Mouse (Mus musculus) heart, embryonic 16.5 days (tissue): ENCODE measurements around the gene Prrg2. TPM values are rescaled to one million over a fixed set of nuclear protein-coding genes. Genes with fewer than 3 reads are reported as not detected.
A peak's percentile ranks its signal among the peaks of the same experiment; 100 is the strongest.

ENCODE experiments used
- ATAC-seq: fragments of 200-750 bp; cut with Nextera tagmentation; replicated peaks from 2 replicates; pipeline ENCODE4 v1.8.0; 2017; ENCODE audit warnings: moderate number of reproducible peaks; ENCODE audit not compliant: insufficient read depth, low FRiP score; ENCODE audit errors: extremely low read depth
- H3K27ac ChIP-seq: fragments of 300-500 bp; sonication (generic); 2 replicates; pipeline ENCODE4 v1.5.1; 2014; ENCODE audit warnings: mild to moderate bottlenecking, low read length, control low read depth, moderate library complexity
- H3K27me3 ChIP-seq: fragments of 300-500 bp; sonication (generic); 2 replicates; pipeline ENCODE4 v1.6.1; 2014; ENCODE audit warnings: low read length, mixed read lengths; ENCODE audit not compliant: control insufficient read depth, insufficient read depth
- H3K36me3 ChIP-seq: fragments of 300-500 bp; sonication (generic); 2 replicates; pipeline ENCODE4 v1.6.1; 2014; ENCODE audit not compliant: control insufficient read depth, insufficient read depth
- H3K4me1 ChIP-seq: fragments of 300-500 bp; sonication (generic); 2 replicates; pipeline ENCODE4 v1.6.1; 2014; ENCODE audit warnings: low read length, mixed read lengths; ENCODE audit not compliant: control insufficient read depth, insufficient read depth
- H3K4me2 ChIP-seq: fragments of 300-500 bp; sonication (generic); 2 replicates; pipeline ENCODE4 v1.6.1; 2014; ENCODE audit warnings: low read depth, mild to moderate bottlenecking, control low read depth, low read length
- H3K4me3 ChIP-seq: fragments of 300-500 bp; sonication (generic); 2 replicates; pipeline ENCODE4 v1.5.1; 2014; ENCODE audit warnings: mild to moderate bottlenecking, control low read depth, low read length
- H3K9ac ChIP-seq: fragments of 300-500 bp; sonication (generic); 2 replicates; pipeline ENCODE4 v1.6.1; 2014; ENCODE audit warnings: low read length, control low read depth
- H3K9me3 ChIP-seq: fragments of 300-500 bp; sonication (generic); replicated peaks from 2 replicates; pipeline ENCODE4 v1.6.1; 2016; ENCODE audit warnings: low read length; ENCODE audit not compliant: control insufficient read depth
- WGBS: fragments of 180-500 bp; shearing (Covaris S2); extraction: QIAGEN DNeasy Blood & Tissue Kit; methylation state at CpG from one replicate; pipeline ENCODE4 v1.1.7; 2014; 5-methylcytosine and 5-hydroxymethylcytosine counted together
- polyA plus RNA-seq: library from polyadenylated mRNA; unstranded; fragments of >200 nt; fragmentation: Nextera tagmentation; extraction: Ambion mirVana; gene quantifications from 2 replicates; pipeline ENCODE4 v1.2.1, GENCODE M21; 2015

Prrg2 gene
- polyA plus RNA-seq, 1 experiment from 2014 or later = 12.9 TPM

DNA sequence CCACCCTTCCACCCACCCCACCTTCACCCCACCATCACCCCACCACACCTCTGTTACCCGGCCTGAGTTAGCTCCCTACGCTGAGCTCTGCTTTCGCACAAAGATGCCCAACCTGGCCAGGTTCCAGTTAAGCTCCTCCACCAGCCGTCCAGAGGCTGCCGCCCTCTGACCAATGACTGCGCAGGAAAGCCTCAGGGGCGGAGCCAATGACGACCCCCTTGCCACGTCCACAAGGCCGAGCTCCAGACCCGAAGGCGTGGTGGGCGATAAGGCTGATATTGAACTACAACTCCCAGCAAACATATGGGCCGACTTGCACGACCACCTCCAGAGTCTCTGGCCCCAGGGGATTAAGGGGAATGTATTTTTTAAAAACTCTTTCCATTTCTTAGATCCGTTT lies 29.6 kb upstream of the Prrg2 start, which contains the start of gene Rcn3:
Gene Rcn3, minus strand, starts transcription at position 174 of the 400 bp plus-strand sequence.
- WGBS = under 1% methylated on average over 16 of the region's 16 CpGs
- Histone ChIP-seq H3K9me3 (no peaks in the 10 kb centered on the region), H3K4me1 (peaks cover 15% of the 10 kb centered on the region), H3K36me3 (peaks cover 6% of the 10 kb centered on the region; the same call in 1 of the 2 replicates), H3K4me2 (peak within 1 kb of the TSS; percentile 76), H3K27me3 (no peaks in the 10 kb centered on the region), H3K4me3 (peak within 1 kb of the TSS; percentile 59), H3K9ac (peak within 1 kb of the TSS; percentile 71), H3K27ac (peak within 1 kb of the TSS; percentile 83)
- peak; percentile 90 for ATAC-seq

DNA sequence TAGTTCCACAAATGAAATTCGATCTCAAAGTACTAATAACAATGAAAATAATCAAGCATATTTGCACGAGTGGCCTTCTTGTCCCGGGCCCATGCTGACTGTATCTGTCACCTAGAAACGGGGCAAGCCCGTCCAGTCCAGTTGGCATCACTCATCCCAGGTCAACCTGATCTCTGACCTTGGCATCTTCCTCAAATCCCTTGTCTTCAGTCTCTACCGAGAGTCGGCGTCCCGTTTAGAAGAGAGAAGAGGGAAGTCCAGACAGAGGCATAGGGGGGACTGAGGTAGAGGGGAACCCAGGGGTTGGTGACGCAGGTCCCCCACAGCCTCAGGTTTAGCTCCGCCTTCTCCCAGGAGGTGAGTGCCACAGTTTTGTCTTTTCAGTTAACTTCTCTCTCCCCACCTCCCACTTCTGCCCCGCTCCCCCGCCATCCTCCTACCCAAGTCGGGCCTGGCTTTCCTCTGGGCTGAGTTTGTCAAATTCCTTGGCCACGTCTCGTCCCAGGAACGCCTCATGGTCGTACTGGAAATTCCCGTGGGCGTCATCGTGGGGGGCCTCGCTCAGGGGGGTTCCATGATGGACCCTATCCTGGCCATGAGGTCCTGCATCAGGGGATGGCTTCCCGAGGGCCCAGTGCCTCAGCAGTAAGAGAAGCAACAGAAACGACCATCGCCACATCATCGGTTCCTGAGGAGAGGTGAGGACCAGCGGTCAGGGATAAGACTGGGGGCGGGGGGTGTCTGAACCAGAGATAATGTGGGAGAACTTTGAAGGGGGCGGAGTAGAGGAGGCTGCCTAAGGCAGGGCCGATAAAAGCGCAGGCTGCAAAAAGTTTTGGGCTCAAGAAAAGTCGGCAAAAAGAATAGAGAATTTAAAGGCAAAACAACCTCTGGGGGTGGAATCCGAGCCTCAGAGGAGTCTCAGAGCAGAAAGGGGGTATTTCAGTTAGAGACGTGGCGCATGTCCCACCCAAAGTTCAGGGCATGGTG lies 28.8 kb upstream of the Prrg2 start:
- no peaks in the 10 kb centered on the region for H3K9me3 ChIP-seq
- ATAC-seq = peak; percentile 38

DNA sequence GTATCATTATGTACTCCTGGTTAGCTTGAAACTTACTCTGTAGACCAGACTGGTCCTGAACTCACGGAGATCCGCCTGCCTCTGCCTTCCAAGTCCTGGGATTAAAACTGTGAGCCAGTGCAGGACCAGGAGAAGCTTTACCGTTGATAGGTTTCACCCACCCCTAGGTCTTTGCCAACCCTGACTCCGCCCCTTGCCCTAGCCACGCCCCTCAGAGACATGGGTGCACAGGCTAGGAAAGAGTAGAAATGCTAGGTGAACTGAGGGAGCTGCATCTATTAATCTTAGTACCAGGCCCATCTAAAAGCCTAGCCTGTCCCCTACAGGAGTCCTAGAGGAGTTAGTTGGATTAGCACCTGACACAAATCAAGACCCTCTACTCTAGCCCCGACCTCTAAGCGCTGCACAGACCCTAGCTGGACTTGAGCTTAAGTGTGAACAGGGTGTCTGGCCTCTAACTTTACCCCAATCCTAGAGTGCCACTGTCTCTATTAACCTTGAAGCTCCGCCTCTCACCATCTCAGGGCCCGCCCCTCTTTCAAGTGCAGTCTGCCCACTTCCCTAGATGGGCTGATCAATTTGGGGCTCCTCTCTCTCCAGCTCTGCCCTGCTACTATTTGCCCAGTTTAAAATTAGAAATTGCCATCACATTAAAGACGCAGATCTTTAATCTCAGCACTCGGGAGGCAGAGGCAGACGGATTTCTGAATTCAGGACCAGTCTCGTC lies 27.9 kb upstream of the Prrg2 start:
- H3K9ac ChIP-seq = peak overlapping the region; percentile 71; the same call in 1 of the 2 replicates
- peak overlapping the region; percentile 83 for H3K27ac ChIP-seq
- H3K4me2 ChIP-seq = peak overlapping the region; percentile 76
- no peaks in the 10 kb centered on the region for H3K9me3 ChIP-seq
- 76% methylated on average over 13 of the region's 13 CpGs for WGBS
- peaks cover 15% of the 10 kb centered on the region for H3K4me1 ChIP-seq
- peak overlapping the region; percentile 59 for H3K4me3 ChIP-seq
- no peaks in the 10 kb centered on the region for H3K27me3 ChIP-seq
- ATAC-seq = no peak
- peaks cover 16% of the 10 kb centered on the region for H3K36me3 ChIP-seq

More for the DNA sequence above, 28.8 kb upstream of the Prrg2 start:
- peaks cover 12% of the 10 kb centered on the region for H3K36me3 ChIP-seq
- H3K27ac ChIP-seq = peak overlapping the region; percentile 83
- H3K4me3 ChIP-seq = peak overlapping the region; percentile 59
- H3K4me2 ChIP-seq = peak overlapping the region; percentile 76
- H3K4me1 ChIP-seq = peaks cover 15% of the 10 kb centered on the region
- WGBS = 13% methylated on average over 35 of the region's 35 CpGs
- no peaks in the 10 kb centered on the region for H3K27me3 ChIP-seq
- peak overlapping the region; percentile 71 for H3K9ac ChIP-seq

DNA sequence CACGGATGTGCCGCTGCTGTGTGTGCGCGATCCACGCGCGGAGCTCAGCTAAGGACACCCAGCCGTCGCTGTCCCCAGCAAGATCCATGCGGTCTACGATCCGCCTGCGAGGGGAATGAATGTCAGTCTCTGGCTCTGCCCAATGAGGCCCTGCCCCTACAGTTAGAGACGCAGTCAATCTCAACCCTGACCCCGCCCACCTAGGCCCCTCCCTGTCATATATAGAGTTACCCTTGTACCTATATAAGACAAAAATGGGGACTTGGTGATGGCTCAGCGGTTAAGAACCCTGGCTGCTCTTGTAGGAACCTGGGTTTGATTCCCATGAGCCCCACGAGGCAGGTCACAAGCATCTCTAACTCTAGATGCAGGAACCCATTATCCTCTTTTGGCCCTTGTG lies 26.1 kb upstream of the Prrg2 start:
- Histone ChIP-seq H3K4me1 (peaks cover 15% of the 10 kb centered on the region), H3K4me3 (no peak overlapping the region), H3K9ac (no peak overlapping the region), H3K36me3 (peaks cover 19% of the 10 kb centered on the region), H3K27me3 (no peaks in the 10 kb centered on the region), H3K4me2 (no peak overlapping the region), H3K9me3 (no peaks in the 10 kb centered on the region), H3K27ac (no peak overlapping the region)
- no peak for ATAC-seq
- WGBS = 92% methylated on average over 17 of the region's 17 CpGs

DNA sequence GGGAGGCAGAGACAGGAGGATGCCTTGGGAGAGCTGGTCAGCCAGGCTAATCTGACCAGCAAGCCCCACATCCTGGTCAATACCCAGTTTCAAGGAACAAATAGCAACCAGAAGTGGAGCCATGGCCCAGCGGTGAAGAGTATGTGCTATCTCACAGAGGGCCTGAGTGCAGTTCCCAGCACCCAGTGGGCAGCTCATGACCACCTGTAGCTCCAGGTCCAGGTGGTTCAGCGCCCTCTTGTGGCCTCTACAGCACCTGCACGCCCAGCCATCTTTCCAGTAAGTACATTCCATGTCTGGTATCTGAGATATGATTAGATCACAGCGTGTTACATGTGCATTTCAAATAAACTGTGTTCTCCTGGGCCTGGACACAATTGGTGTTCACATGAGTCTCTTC lies 23.6 kb upstream of the Prrg2 start:
- Histone ChIP-seq H3K27ac (no peak overlapping the region), H3K9ac (no peak overlapping the region), H3K4me3 (no peak overlapping the region), H3K9me3 (no peaks in the 10 kb centered on the region), H3K4me2 (no peak overlapping the region), H3K36me3 (peaks cover 19% of the 10 kb centered on the region), H3K27me3 (no peaks in the 10 kb centered on the region), H3K4me1 (peaks cover 6% of the 10 kb centered on the region)
- no peak for ATAC-seq
- whole genome bisulfite sequencing = 79% methylated on average over 4 of the region's 4 CpGs

DNA sequence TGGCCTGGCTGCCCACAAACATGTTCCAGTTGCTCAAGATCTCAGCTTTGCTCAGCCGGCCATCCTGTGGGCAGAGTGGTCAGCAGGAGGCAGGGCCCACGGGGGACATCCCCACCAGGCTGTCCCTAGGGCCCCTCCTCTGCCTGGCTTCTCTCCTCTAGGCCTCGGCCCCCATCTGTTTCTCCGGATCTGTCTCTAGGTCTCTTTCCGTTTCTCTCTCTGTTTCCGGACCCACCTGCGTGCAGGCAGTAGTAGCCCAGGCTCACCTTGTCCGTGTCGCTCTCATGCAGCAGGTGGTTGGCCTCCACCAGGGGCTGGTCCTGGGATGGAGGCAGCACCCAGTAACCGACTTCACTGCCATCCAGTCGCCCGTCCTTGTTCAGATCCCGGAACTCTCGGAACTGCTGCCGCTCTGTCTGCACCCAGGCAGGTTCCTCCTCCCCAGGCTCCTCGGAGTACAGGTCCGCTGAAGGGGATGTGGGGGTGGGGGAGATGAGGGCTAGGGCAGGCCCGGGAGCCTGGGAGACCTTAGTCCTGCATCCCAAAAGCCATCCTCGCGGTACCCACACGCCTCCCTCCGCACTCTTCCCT lies 20.9 kb upstream of the Prrg2 start:
- Histone ChIP-seq H3K4me3 (no peak overlapping the region), H3K27ac (no peak overlapping the region), H3K9me3 (no peaks in the 10 kb centered on the region), H3K4me2 (peak overlapping the region; percentile 2; the same call in 1 of the 2 replicates), H3K4me1 (0 out of 2 replicates have a peak, but pooled peaks cover under 1% of the 10 kb centered on the region), H3K9ac (no peak overlapping the region), H3K27me3 (no peaks in the 10 kb centered on the region), H3K36me3 (peaks cover 15% of the 10 kb centered on the region)
- 75% methylated on average over 22 of the region's 22 CpGs for WGBS
- no peak for ATAC-seq

DNA sequence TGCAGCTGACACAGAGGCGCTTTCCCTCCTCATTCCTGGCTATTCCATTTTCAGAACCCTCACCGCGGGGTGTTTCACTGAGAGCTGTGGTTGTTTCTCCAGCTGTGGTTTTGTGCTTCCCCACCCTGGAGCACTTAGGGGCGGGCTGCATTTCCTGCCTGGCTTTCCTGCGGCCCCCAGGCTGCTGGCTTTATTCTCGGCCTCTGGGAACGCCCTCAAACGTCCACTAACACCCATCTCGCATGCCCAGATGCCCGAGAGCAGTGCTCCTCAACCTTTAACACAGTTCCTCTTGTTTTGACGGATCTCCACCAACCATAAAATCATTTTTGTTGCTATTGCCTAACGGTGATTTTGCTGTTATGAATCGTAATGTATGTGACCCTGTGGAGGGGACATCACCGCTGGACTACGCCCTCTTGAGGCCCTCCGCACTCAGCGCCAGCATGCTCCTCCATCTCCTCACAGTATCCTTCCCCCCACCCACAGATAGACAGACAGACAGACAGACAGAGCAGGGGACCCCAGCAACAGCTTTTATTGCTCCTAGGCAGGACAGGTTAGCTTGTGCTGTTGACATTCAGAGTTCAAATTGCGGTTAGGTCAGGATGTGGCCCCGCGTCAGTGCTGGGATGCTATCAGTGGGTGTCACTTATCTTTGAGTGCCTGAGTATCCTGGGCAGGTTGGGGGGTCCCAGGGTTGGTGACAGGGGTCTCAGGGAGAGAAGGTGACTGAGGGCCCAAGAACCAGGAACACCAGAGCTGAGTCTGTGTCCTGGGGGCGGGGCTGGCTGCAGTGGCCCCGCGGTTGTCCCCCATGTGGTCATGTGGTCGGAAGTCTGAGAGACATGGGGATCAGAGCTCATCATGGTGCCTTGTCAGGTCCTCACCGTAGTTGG lies 20.2 kb upstream of the Prrg2 start:
- no peak overlapping the region for H3K4me2 ChIP-seq
- H3K4me3 ChIP-seq = no peak overlapping the region
- H3K4me1 ChIP-seq = 0 out of 2 replicates have a peak, but pooled peaks cover 2% of the 10 kb centered on the region
- H3K27me3 ChIP-seq = no peaks in the 10 kb centered on the region
- no peaks in the 10 kb centered on the region for H3K9me3 ChIP-seq
- 66% methylated on average over 25 of the region's 25 CpGs for WGBS
- H3K27ac ChIP-seq = peak overlapping the region; percentile 12
- H3K9ac ChIP-seq = no peak overlapping the region
- ATAC-seq = no peak
- H3K36me3 ChIP-seq = peaks cover 15% of the 10 kb centered on the region

DNA sequence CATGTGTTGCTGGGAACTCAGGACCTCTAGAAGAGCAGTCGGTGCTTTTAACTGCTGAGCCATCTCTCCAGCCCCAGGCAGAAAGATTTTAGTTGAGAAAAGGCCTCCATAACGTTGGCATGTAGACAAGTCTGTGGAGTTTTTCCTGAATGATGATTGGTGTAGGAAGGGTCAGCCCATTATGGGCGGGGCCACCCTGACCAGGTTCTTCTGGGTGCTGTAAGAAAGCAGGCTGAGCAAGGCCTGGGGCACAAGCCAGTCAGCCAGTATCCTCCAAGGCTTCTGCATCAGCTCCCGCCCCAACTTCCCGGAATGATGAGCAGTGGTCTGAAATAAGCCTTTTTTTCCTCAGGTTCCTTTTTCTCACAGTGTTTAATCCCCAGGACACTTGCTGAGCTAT lies 18.5 kb upstream of the Prrg2 start:
- WGBS = 57% methylated on average over 5 of the region's 5 CpGs
- ATAC-seq = no peak
- Histone ChIP-seq H3K36me3 (peaks cover 17% of the 10 kb centered on the region), H3K27me3 (no peaks in the 10 kb centered on the region), H3K4me2 (no peak overlapping the region), H3K27ac (no peak overlapping the region), H3K9me3 (no peaks in the 10 kb centered on the region), H3K4me1 (peaks cover 3% of the 10 kb centered on the region), H3K9ac (no peak overlapping the region), H3K4me3 (no peak overlapping the region)
